In genomic region chr8:121126191-121126590, GRCm38 (mm10) we compare ENCODE assay signal across 13 mouse cellular contexts. TPM values are rescaled to one million over a fixed set of nuclear protein-coding genes. Genes with fewer than 3 reads are reported as not detected.
DNase-seq lines count a peak whose midpoint lies in the region; ATAC-seq and TF ChIP-seq lines count a peak whose summit lies in the region.
"Had no signal": no experiment of that assay in that cellular context is flagged by ENCODE, and none has a peak within 500 bp of the region (broad histone marks: within the 10 kb centered on the region; RNA-seq: fewer than 3 reads in every experiment).

No protein-coding gene starts in this region.

- H3K27ac ChIP-seq in heart, postnatal 0 days (ENCODE audit: low read depth) = no peak overlapping the region
- H3K27ac ChIP-seq in midbrain, embryonic 11.5 days (ENCODE audit: low read depth, low read length) = no peak overlapping the region
- H3K27ac ChIP-seq in midbrain, postnatal 0 days (ENCODE audit: low read depth, low read length) = no peak overlapping the region
- H3K27ac ChIP-seq in intestine, embryonic 16.5 days (ENCODE audit: low read length) = peak overlapping the region; percentile 19; the same call in 1 of the 2 replicates
- H3K27ac ChIP-seq in stomach, postnatal 0 days (replicated peaks) = no peak overlapping the region
- H3K27ac ChIP-seq: liver, embryonic 15.5 days; midbrain, embryonic 12.5 days had no signal

- 27% methylated on average over 6 of the region's 6 CpGs for WGBS in heart, postnatal 0 days
- WGBS in midbrain, embryonic 11.5 days = 4% methylated on average over 6 of the region's 6 CpGs
- whole genome bisulfite sequencing in midbrain, postnatal 0 days = 9% methylated on average over 6 of the region's 6 CpGs
- 5% methylated on average over 6 of the region's 6 CpGs for WGBS in intestine, embryonic 16.5 days
- 19% methylated on average over 6 of the region's 6 CpGs for WGBS in stomach, postnatal 0 days

- no peak overlapping the region for H3K4me3 ChIP-seq in heart, postnatal 0 days (ENCODE audit: low read depth, low read length)
- H3K4me3 ChIP-seq in midbrain, embryonic 11.5 days (ENCODE audit: low read depth, low read length) = no peak overlapping the region
- no peak overlapping the region for H3K4me3 ChIP-seq in midbrain, postnatal 0 days (ENCODE audit: low read depth, low read length)
- H3K4me3 ChIP-seq in intestine, embryonic 16.5 days (ENCODE audit: low read length) = peak overlapping the region; percentile 48
- H3K4me3 ChIP-seq in stomach, postnatal 0 days (ENCODE audit: low read depth, low read length) = peak overlapping the region; percentile 34
- H3K4me3 ChIP-seq: liver, embryonic 15.5 days had no signal

- H3K9me3 ChIP-seq in heart, postnatal 0 days (replicated peaks; ENCODE audit: control insufficient read depth, low read length) = no peaks in the 10 kb centered on the region
- H3K9me3 ChIP-seq in midbrain, embryonic 11.5 days (ENCODE audit: control insufficient read depth, low read length) = peaks cover 3% of the 10 kb centered on the region
- H3K9me3 ChIP-seq in midbrain, postnatal 0 days (ENCODE audit: low read length) = no peaks in the 10 kb centered on the region
- H3K9me3 ChIP-seq in intestine, embryonic 16.5 days (ENCODE audit: control insufficient read depth, low read length) = no peaks in the 10 kb centered on the region
- H3K9me3 ChIP-seq in stomach, postnatal 0 days (ENCODE audit: control insufficient read depth, low read length) = no peaks in the 10 kb centered on the region
- H3K9me3 ChIP-seq: liver, embryonic 15.5 days; midbrain, embryonic 12.5 days had no signal

- no peak for TF ChIP-seq EP300 in heart, postnatal 0 days (IDR thresholded peaks at IDR 0.05; ENCODE audit: low read depth)
- TF ChIP-seq EP300 in stomach, postnatal 0 days (optimal IDR thresholded peaks at IDR 0.05) = no peak

- peak overlapping the region; percentile 61; the same call in 1 of the 2 replicates for H3K4me2 ChIP-seq in heart, postnatal 0 days (ENCODE audit: low read depth, low read length)
- H3K4me2 ChIP-seq in midbrain, embryonic 11.5 days = no peak overlapping the region; the same call in 1 of the 2 replicates
- no peak overlapping the region for H3K4me2 ChIP-seq in midbrain, postnatal 0 days (ENCODE audit: low read depth, low read length, poor library complexity, severe bottlenecking)
- H3K4me2 ChIP-seq in intestine, embryonic 16.5 days (ENCODE audit: low read depth, low read length) = peak overlapping the region; percentile 79
- H3K4me2 ChIP-seq in stomach, postnatal 0 days (replicated peaks; ENCODE audit: low read depth) = no peak overlapping the region; the same call in 1 of the 2 replicates

- no peak overlapping the region for H3K9ac ChIP-seq in heart, postnatal 0 days (replicated peaks; ENCODE audit: low read depth, low read length)
- no peak overlapping the region for H3K9ac ChIP-seq in midbrain, embryonic 11.5 days (ENCODE audit: low read length)
- no peak overlapping the region for H3K9ac ChIP-seq in midbrain, postnatal 0 days (replicated peaks; ENCODE audit: low read length, poor library complexity, severe bottlenecking)
- peak overlapping the region; percentile 50; the same call in 1 of the 2 replicates for H3K9ac ChIP-seq in intestine, embryonic 16.5 days (ENCODE audit: low read depth, low read length)
- H3K9ac ChIP-seq in stomach, postnatal 0 days (ENCODE audit: low read length) = no peak overlapping the region
- H3K9ac ChIP-seq: liver, embryonic 15.5 days; midbrain, embryonic 12.5 days had no signal

- no peak for DNase-seq in heart, postnatal 0 days (ENCODE audit: low spot score)
- DNase-seq in heart, postnatal 10 days = no peak
- peak; percentile 90 for DNase-seq in midbrain, embryonic 11.5 days (ENCODE audit: low spot score, missing footprints)
- DNase-seq in midbrain, postnatal 0 days (ENCODE audit: low spot score) = no peak
- no peak for DNase-seq in stomach, postnatal 0 days (ENCODE audit: low spot score)
- DNase-seq in yolk sac, embryonic 10.5 days (ENCODE audit: low spot score) = no peak
- DNase-seq: cerebellum, postnatal 14 days; spleen, adult 18-20 months had no signal

- intact Hi-C loops in heart, postnatal 10 days (cut with DNase I) = loop anchor here (5.0 kb wide), 1 partner anchor 86 kb away; no protein-coding TSS in a partner anchor

- peaks cover 100% of the 10 kb centered on the region for H3K27me3 ChIP-seq in heart, postnatal 0 days (ENCODE audit: control insufficient read depth, insufficient read depth, low read length)
- H3K27me3 ChIP-seq in midbrain, embryonic 11.5 days (ENCODE audit: control insufficient read depth, insufficient read depth, low read length) = peaks cover 99% of the 10 kb centered on the region
- peaks cover 93% of the 10 kb centered on the region for H3K27me3 ChIP-seq in midbrain, postnatal 0 days (ENCODE audit: insufficient read depth, low read length)
- peaks cover 88% of the 10 kb centered on the region for H3K27me3 ChIP-seq in intestine, embryonic 16.5 days (replicated peaks; ENCODE audit: control insufficient read depth, insufficient read depth, low read length)
- H3K27me3 ChIP-seq in stomach, postnatal 0 days (ENCODE audit: control insufficient read depth, insufficient read depth, low read length) = peaks cover 13% of the 10 kb centered on the region

- H3K4me1 ChIP-seq in heart, postnatal 0 days (ENCODE audit: control insufficient read depth, insufficient read depth) = 0 out of 2 replicates have a peak, but pooled peaks cover 10% of the 10 kb centered on the region
- H3K4me1 ChIP-seq in midbrain, embryonic 11.5 days (ENCODE audit: control insufficient read depth, insufficient read depth, low read length) = peaks cover 10% of the 10 kb centered on the region
- H3K4me1 ChIP-seq in midbrain, postnatal 0 days (ENCODE audit: insufficient read depth, low read length) = no peaks in the 10 kb centered on the region
- H3K4me1 ChIP-seq in intestine, embryonic 16.5 days (ENCODE audit: control insufficient read depth, insufficient read depth, low read length) = peaks cover 23% of the 10 kb centered on the region
- 0 out of 2 replicates have a peak, but pooled peaks cover 4% of the 10 kb centered on the region for H3K4me1 ChIP-seq in stomach, postnatal 0 days (replicated peaks; ENCODE audit: control insufficient read depth, insufficient read depth)

- no peak for ATAC-seq in heart, postnatal 0 days (ENCODE audit: insufficient read depth, low read depth)
- no peak for ATAC-seq in midbrain, embryonic 11.5 days (ENCODE audit: low FRiP score)
- ATAC-seq in midbrain, postnatal 0 days (ENCODE audit: low FRiP score) = no peak
- no peak for ATAC-seq in intestine, embryonic 16.5 days
- no peak for ATAC-seq in stomach, postnatal 0 days (ENCODE audit: low FRiP score, low TSS enrichment)
- ATAC-seq: forebrain, embryonic 16.5 days had no signal

- H3K36me3 ChIP-seq in heart, postnatal 0 days (replicated peaks; ENCODE audit: control insufficient read depth, insufficient read depth, low read length) = no peaks in the 10 kb centered on the region
- H3K36me3 ChIP-seq in midbrain, embryonic 11.5 days (ENCODE audit: control insufficient read depth, insufficient read depth, low read length) = no peaks in the 10 kb centered on the region
- H3K36me3 ChIP-seq in midbrain, postnatal 0 days (ENCODE audit: insufficient read depth, low read length) = no peaks in the 10 kb centered on the region
- no peaks in the 10 kb centered on the region for H3K36me3 ChIP-seq in intestine, embryonic 16.5 days (ENCODE audit: control insufficient read depth, insufficient read depth, low read length)
- H3K36me3 ChIP-seq in stomach, postnatal 0 days (ENCODE audit: control insufficient read depth, insufficient read depth, low read length) = no peaks in the 10 kb centered on the region
- H3K36me3 ChIP-seq: liver, embryonic 15.5 days; midbrain, embryonic 12.5 days had no signal

- no peak for TF ChIP-seq CTCF in heart, postnatal 0 days (IDR thresholded peaks at IDR 0.05; ENCODE audit: low read depth)
- no peak for TF ChIP-seq CTCF in midbrain, postnatal 0 days (IDR thresholded peaks at IDR 0.05)
- no peak for TF ChIP-seq CTCF in stomach, postnatal 0 days (IDR thresholded peaks at IDR 0.05; ENCODE audit: low read depth)

RNA-seq across cellular contexts. Expression of gene Foxl1, which starts 1.5 kb away (rescaled TPM):
- total RNA-seq in heart, postnatal 0 days (2014; rRNA removed; ENCODE audit: low replicate concordance) = 0.35 and 1.9 TPM in 2 replicates
- polyA plus RNA-seq in heart, postnatal 0 days (2015; fragmentation: Nextera tagmentation; extraction: Ambion mirVana) = 0.12 and 0.16 TPM in 2 replicates
- under 1 TPM; 0.27 to 0.43 TPM for total RNA-seq in heart, postnatal 10 days (2021)
- polyA plus RNA-seq in midbrain, embryonic 11.5 days (2014; fragmentation: Nextera tagmentation; extraction: Ambion mirVana) = 0.46 and 0.79 TPM in 2 replicates
- total RNA-seq in midbrain, postnatal 0 days (2014; rRNA removed) = 0.09 and 0.22 TPM in 2 replicates
- 0.12 and 0.20 TPM in 2 replicates for polyA plus RNA-seq in midbrain, postnatal 0 days (2015; fragmentation: Nextera tagmentation; extraction: Ambion mirVana)
- 5.2 and 5.8 TPM in 2 replicates for polyA plus RNA-seq in intestine, embryonic 16.5 days (2015; fragmentation: Nextera tagmentation; extraction: Ambion mirVana)
- 2.8 and 2.9 TPM in 2 replicates for polyA plus RNA-seq in stomach, postnatal 0 days (2015; fragmentation: Nextera tagmentation; extraction: Ambion mirVana)
- total RNA-seq: hematopoietic stem cell, adult 5-6 weeks had no signal

RNA-seq across cellular contexts. Expression of gene Foxc2, which starts 10.2 kb away (rescaled TPM):
- total RNA-seq in heart, postnatal 0 days (2014; rRNA removed; ENCODE audit: low replicate concordance) = 6.6 and 16.4 TPM in 2 replicates
- 2.5 and 3.3 TPM in 2 replicates for polyA plus RNA-seq in heart, postnatal 0 days (2015; fragmentation: Nextera tagmentation; extraction: Ambion mirVana)
- total RNA-seq in heart, postnatal 10 days (2021) = 1 to 10 TPM; 4.0 TPM
- polyA plus RNA-seq in midbrain, embryonic 11.5 days (2014; fragmentation: Nextera tagmentation; extraction: Ambion mirVana) = 7.0 and 7.1 TPM in 2 replicates
- total RNA-seq in midbrain, postnatal 0 days (2014; rRNA removed) = 7.6 and 10.9 TPM in 2 replicates
- 2.6 and 2.8 TPM in 2 replicates for polyA plus RNA-seq in midbrain, postnatal 0 days (2015; fragmentation: Nextera tagmentation; extraction: Ambion mirVana)
- 0.20 and 0.22 TPM in 2 replicates for polyA plus RNA-seq in intestine, embryonic 16.5 days (2015; fragmentation: Nextera tagmentation; extraction: Ambion mirVana)
- polyA plus RNA-seq in stomach, postnatal 0 days (2015; fragmentation: Nextera tagmentation; extraction: Ambion mirVana) = 0.40 and 0.41 TPM in 2 replicates
- total RNA-seq: hematopoietic stem cell, adult 5-6 weeks had no signal
- polyA plus RNA-seq: liver, embryonic 15.5 days had no signal

RNA-seq across cellular contexts. Expression of gene Mthfsd, which starts 18.0 kb away (rescaled TPM):
- 26.5 and 26.8 TPM in 2 replicates for total RNA-seq in heart, postnatal 0 days (2014; rRNA removed; ENCODE audit: low replicate concordance)
- polyA plus RNA-seq in heart, postnatal 0 days (2015; fragmentation: Nextera tagmentation; extraction: Ambion mirVana) = 22.7 and 24.3 TPM in 2 replicates
- total RNA-seq in heart, postnatal 10 days (2021) = 10 to 100 TPM; 13.2 to 15.5 TPM
- 47.4 and 50.4 TPM in 2 replicates for polyA plus RNA-seq in midbrain, embryonic 11.5 days (2014; fragmentation: Nextera tagmentation; extraction: Ambion mirVana)
- 53.4 and 67.1 TPM in 2 replicates for total RNA-seq in midbrain, postnatal 0 days (2014; rRNA removed)
- 34.6 and 37.2 TPM in 2 replicates for polyA plus RNA-seq in midbrain, postnatal 0 days (2015; fragmentation: Nextera tagmentation; extraction: Ambion mirVana)
- 48.9 TPM in 2 replicates for polyA plus RNA-seq in intestine, embryonic 16.5 days (2015; fragmentation: Nextera tagmentation; extraction: Ambion mirVana)
- 33.0 and 38.1 TPM in 2 replicates for polyA plus RNA-seq in stomach, postnatal 0 days (2015; fragmentation: Nextera tagmentation; extraction: Ambion mirVana)

RNA-seq across cellular contexts. Expression of gene Foxf1, which starts 42.0 kb away (rescaled TPM):
- total RNA-seq in heart, postnatal 0 days (2014; rRNA removed; ENCODE audit: low replicate concordance) = 1.3 and 3.1 TPM in 2 replicates
- polyA plus RNA-seq in heart, postnatal 0 days (2015; fragmentation: Nextera tagmentation; extraction: Ambion mirVana) = 0.23 and 0.32 TPM in 2 replicates
- under 1 TPM; 0.37 to 0.38 TPM for total RNA-seq in heart, postnatal 10 days (2021)
- 0.17 and 0.20 TPM in 2 replicates for polyA plus RNA-seq in midbrain, embryonic 11.5 days (2014; fragmentation: Nextera tagmentation; extraction: Ambion mirVana)
- 0.71 and 3.5 TPM in 2 replicates for total RNA-seq in midbrain, postnatal 0 days (2014; rRNA removed)
- polyA plus RNA-seq in midbrain, postnatal 0 days (2015; fragmentation: Nextera tagmentation; extraction: Ambion mirVana) = 1.5 and 1.6 TPM in 2 replicates
- polyA plus RNA-seq in intestine, embryonic 16.5 days (2015; fragmentation: Nextera tagmentation; extraction: Ambion mirVana) = 86.9 and 88.3 TPM in 2 replicates
- 59.3 and 64.0 TPM in 2 replicates for polyA plus RNA-seq in stomach, postnatal 0 days (2015; fragmentation: Nextera tagmentation; extraction: Ambion mirVana)
- total RNA-seq: hematopoietic stem cell, adult 5-6 weeks had no signal

Comparison
In these comparisons a context has a peak if more than half of its experiments do, and no peak if none do; other contexts are left out.
1. H3K4me2 ChIP-seq: peak in heart, postnatal 0 days (single experiment) and intestine, embryonic 16.5 days (single experiment); none in midbrain, embryonic 11.5 days (single experiment), midbrain, postnatal 0 days (single experiment) and stomach, postnatal 0 days (single experiment).
2. H3K4me3 ChIP-seq: peak in intestine, embryonic 16.5 days (single experiment) and stomach, postnatal 0 days (single experiment); none in heart, postnatal 0 days (single experiment), midbrain, embryonic 11.5 days (single experiment) and midbrain, postnatal 0 days (single experiment).